Mouse (Mus musculus): ENCODE measurements around the gene Sgca.

DNA sequence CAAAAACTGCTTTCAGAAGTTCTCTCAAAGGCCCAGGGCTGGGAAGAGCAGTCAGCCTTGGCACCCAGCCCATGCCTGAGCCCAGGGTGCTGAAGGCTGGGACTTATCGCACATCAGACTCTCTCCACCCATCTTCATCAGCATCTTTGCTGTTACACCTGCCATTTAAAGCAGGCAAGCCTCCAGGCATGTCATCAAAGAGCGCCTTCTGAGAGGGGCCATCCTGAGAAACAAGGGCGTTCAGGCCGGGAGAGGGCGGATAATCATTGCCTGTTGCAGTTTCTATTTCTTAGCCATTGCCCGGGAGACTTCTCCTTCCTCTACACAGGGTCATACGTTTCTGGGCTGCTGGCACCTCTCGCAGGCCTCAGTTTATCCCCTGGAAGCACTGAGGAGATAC is 11.7 kb upstream of the Sgca start:
- TF ChIP-seq CTCF (IDR thresholded peaks at IDR 0.05; ENCODE audit: control insufficient read depth, insufficient read depth, low read length) (no peak), POLR2A (IDR thresholded peaks at IDR 0.05; ENCODE audit: borderline replicate concordance, control insufficient read depth, low read depth, low read length) (no peak)

Data from bone marrow, adult 2 months (tissue).